Mouse (Mus musculus): Measurements from ENCODE around the gene Plcb4.

Plcb4 gene

GRCm38 (mm10) chr2:135854059-135854458 is 195.2 kb downstream of the Plcb4 start:
- no peak for DNase-seq (ENCODE audit: low spot score)

GRCm38 (mm10) chr2:135855890-135856490 is 197.2 kb downstream of the Plcb4 start:
- no peak for DNase-seq (ENCODE audit: low spot score)

- DNase-seq (ENCODE audit: low spot score): no peak
Observed at GRCm38 (mm10) chr2:135856826-135857225, 198.0 kb downstream of the Plcb4 start.

GRCm38 (mm10) chr2:135861531-135862488 is 203.0 kb downstream of the Plcb4 start:
- DNase-seq (ENCODE audit: low spot score): no peak

GRCm38 (mm10) chr2:135862489-135863390 is 203.9 kb downstream of the Plcb4 start:
- DNase-seq (ENCODE audit: low spot score): no peak

- DNase-seq (ENCODE audit: low spot score): no peak
Observed at GRCm38 (mm10) chr2:135863391-135864076, 204.7 kb downstream of the Plcb4 start.

- DNase-seq (ENCODE audit: low spot score): no peak
Observed at GRCm38 (mm10) chr2:135866421-135866820, 207.6 kb downstream of the Plcb4 start.

GRCm38 (mm10) chr2:135866838-135867237 is 208.0 kb downstream of the Plcb4 start:
- DNase-seq (ENCODE audit: low spot score): no peak

- DNase-seq (ENCODE audit: low spot score): no peak
Observed at GRCm38 (mm10) chr2:135869637-135870036, 210.8 kb downstream of the Plcb4 start.

- no peak for DNase-seq (ENCODE audit: low spot score)
Observed at GRCm38 (mm10) chr2:135873146-135873545, 214.3 kb downstream of the Plcb4 start.

GRCm38 (mm10) chr2:135873761-135874160 is 214.9 kb downstream of the Plcb4 start:
- no peak for DNase-seq (ENCODE audit: low spot score)

GRCm38 (mm10) chr2:135875549-135875948 is 216.7 kb downstream of the Plcb4 start:
- no peak for DNase-seq (ENCODE audit: low spot score)

GRCm38 (mm10) chr2:135879356-135879755 is 220.5 kb downstream of the Plcb4 start:
- DNase-seq (ENCODE audit: low spot score): no peak

- no peak for DNase-seq (ENCODE audit: low spot score)
Observed at GRCm38 (mm10) chr2:135880269-135880760, 221.5 kb downstream of the Plcb4 start.

- no peak for DNase-seq (ENCODE audit: low spot score)
Observed at GRCm38 (mm10) chr2:135883359-135883758, 224.5 kb downstream of the Plcb4 start.

GRCm38 (mm10) chr2:135884534-135885180 is 225.8 kb downstream of the Plcb4 start:
- DNase-seq (ENCODE audit: low spot score): no peak

- no peak for DNase-seq (ENCODE audit: low spot score)
Observed at GRCm38 (mm10) chr2:135885607-135886006, 226.8 kb downstream of the Plcb4 start.

GRCm38 (mm10) chr2:135886081-135886679 is 227.4 kb downstream of the Plcb4 start:
- no peak for DNase-seq (ENCODE audit: low spot score)

GRCm38 (mm10) chr2:135887805-135888204 is 229.0 kb downstream of the Plcb4 start:
- DNase-seq (ENCODE audit: low spot score): no peak

- no peak for DNase-seq (ENCODE audit: low spot score)
Observed at GRCm38 (mm10) chr2:135888206-135888605, 229.4 kb downstream of the Plcb4 start.

All from urinary bladder, postnatal 25 days (tissue).